Mouse (Mus musculus) telencephalon, adult 2 months (tissue): Measurements from ENCODE around the gene Lrp1.
A peak's percentile ranks its signal among the peaks of the same experiment; 100 is the strongest.

Experiments
- DNase-seq: peaks from one replicate; pipeline ENCODE4 v3.0.0-alpha.2; 2011; ENCODE audit warnings: low read depth, low spot score

Gene Lrp1

GRCm38 (mm10) chr10:127500894-127501893 is 119.8 kb downstream of the Lrp1 start, which contains the start of gene Stac3:
TSS of gene Stac3 (plus strand) at chr10:127501686.
- no peak for DNase-seq

GRCm38 (mm10) chr10:127500042-127500441 is 120.9 kb downstream of the Lrp1 start:
- DNase-seq, result peak; percentile 48

GRCm38 (mm10) chr10:127499516-127499915 is 121.4 kb downstream of the Lrp1 start:
- DNase-seq, result no peak

- DNase-seq, result no peak
Measured at GRCm38 (mm10) chr10:127496156-127496555, 124.8 kb downstream of the Lrp1 start.

- no peak for DNase-seq
Measured at GRCm38 (mm10) chr10:127492118-127492517, 128.8 kb downstream of the Lrp1 start.

- no peak for DNase-seq
Measured at GRCm38 (mm10) chr10:127491128-127491512, 129.8 kb downstream of the Lrp1 start.

GRCm38 (mm10) chr10:127490160-127491127 is 130.5 kb downstream of the Lrp1 start:
- DNase-seq, result no peak

GRCm38 (mm10) chr10:127488856-127489255 is 132.1 kb downstream of the Lrp1 start:
- no peak for DNase-seq
